Mouse (Mus musculus) CH12.LX (cell line): ENCODE data around the gene Nup35. TPM values are rescaled to one million over a fixed set of nuclear protein-coding genes. Genes with fewer than 3 reads are reported as not detected.

Experiments
- DNase-seq: peaks from one replicate; pipeline ENCODE4 v3.0.0-alpha.2; 2013; ENCODE audit errors: extremely low read depth
- H3K27ac ChIP-seq: 2 replicates; pipeline ENCODE4 v1.5.1; 2012; ENCODE audit warnings: low read depth, mild to moderate bottlenecking, control low read depth, moderate library complexity; ENCODE audit not compliant: insufficient read depth
- H3K27me3 ChIP-seq: replicated peaks from 2 replicates; pipeline ENCODE3; 2012; ENCODE audit warnings: inconsistent platforms
- H3K36me3 ChIP-seq, 2 experiments: replicated peaks in 1 of 2; 2 replicates each; pipeline versions ENCODE3 to v1.6.1; 2012; ENCODE audit warnings: inconsistent platforms in 1 of 2, low read length in 1 of 2, mild to moderate bottlenecking in 1 of 2, mixed read lengths in 1 of 2, moderate library complexity in 1 of 2; ENCODE audit not compliant: control insufficient read depth in 1 of 2, insufficient read depth in 1 of 2
- H3K4me1 ChIP-seq, 2 experiments: 2 replicates each; pipeline ENCODE4 v1.6.1; 2012; ENCODE audit warnings: inconsistent platforms in 1 of 2, moderate library complexity in 1 of 2; ENCODE audit not compliant: insufficient read depth in 2 of 2, control insufficient read depth in 1 of 2
- H3K4me2 ChIP-seq: 2 replicates; pipeline ENCODE4 v1.6.1; 2012; ENCODE audit warnings: low read depth, mild to moderate bottlenecking, control low read depth; ENCODE audit not compliant: poor library complexity, insufficient read depth, severe bottlenecking
- H3K4me3 ChIP-seq, 3 experiments: fragments of 150-350 bp in 1 of 3; sonication (generic) in 1 of 3; replicated peaks in 1 of 3; 2 replicates each; pipeline versions ENCODE3 to v1.5.1; 2011 to 2012; ENCODE audit warnings: low read depth in 2 of 3, low read length in 2 of 3, mild to moderate bottlenecking in 2 of 3, moderate library complexity in 2 of 3, control low read depth in 1 of 3, improper control_type of control experiment in 1 of 3, inconsistent platforms in 1 of 3, mixed read lengths in 1 of 3; ENCODE audit not compliant: poor library complexity in 1 of 3
- H3K79me2 ChIP-seq: replicated peaks from 2 replicates; pipeline ENCODE4 v1.6.1; 2012; ENCODE audit warnings: mild to moderate bottlenecking, moderate library complexity; ENCODE audit not compliant: control insufficient read depth, poor library complexity, insufficient read depth, severe bottlenecking; ENCODE audit errors: extremely low read depth
- H3K9ac ChIP-seq: 2 replicates; pipeline ENCODE4 v1.6.1; 2012; ENCODE audit warnings: low read depth, mild to moderate bottlenecking, control low read depth, moderate library complexity; ENCODE audit not compliant: insufficient read depth
- H3K9me3 ChIP-seq: replicated peaks from 2 replicates; pipeline ENCODE3; 2012; ENCODE audit warnings: low read length, inconsistent platforms, mixed read lengths
- BHLHE40 ChIP-seq: IDR thresholded peaks from 2 replicates; pipeline ENCODE4 v1.6.1; 2011; ENCODE audit warnings: mild to moderate bottlenecking, low read depth, low read length, improper control_type of control experiment
- CHD2 ChIP-seq: IDR thresholded peaks from 2 replicates; pipeline ENCODE4 v1.6.1; 2011; ENCODE audit warnings: low read length, improper control_type of control experiment
- CTCF ChIP-seq, 2 experiments: IDR thresholded peaks in 1 of 2; conservative IDR thresholded peaks in 1 of 2; 2 replicates each; pipeline ENCODE4 v1.5.1; 2011 to 2012; ENCODE audit warnings: low read depth in 2 of 2, low read length in 2 of 2, improper control_type of control experiment in 1 of 2, inconsistent platforms in 1 of 2, mild to moderate bottlenecking in 1 of 2, moderate library complexity in 1 of 2
- ELF1 ChIP-seq: IDR thresholded peaks from 2 replicates; pipeline ENCODE4 v1.6.1; 2014; ENCODE audit warnings: low read depth, mild to moderate bottlenecking, inconsistent platforms, low read length, improper control_type of control experiment
- ETS1 ChIP-seq: conservative IDR thresholded peaks from 2 replicates; pipeline ENCODE4 v1.6.1; 2012; ENCODE audit warnings: low read depth, mild to moderate bottlenecking, inconsistent platforms, low read length, improper control_type of control experiment, moderate library complexity
- IRF4 ChIP-seq: IDR thresholded peaks from 2 replicates; pipeline ENCODE4 v1.6.1; 2014; ENCODE audit warnings: low read depth, mild to moderate bottlenecking, inconsistent platforms, low read length, improper control_type of control experiment
- JUND ChIP-seq: conservative IDR thresholded peaks from 2 replicates; pipeline ENCODE4 v1.6.1; 2011; ENCODE audit warnings: low read depth, low read length, improper control_type of control experiment
- MAZ ChIP-seq: IDR thresholded peaks from 2 replicates; pipeline ENCODE4 v1.6.1; 2012; ENCODE audit warnings: low read depth, mild to moderate bottlenecking, inconsistent platforms, low read length, improper control_type of control experiment, moderate library complexity
- MXI1 ChIP-seq: IDR thresholded peaks from 2 replicates; pipeline ENCODE4 v1.6.1; 2011; ENCODE audit warnings: mild to moderate bottlenecking, low read depth, low read length, improper control_type of control experiment
- RAD21 ChIP-seq: IDR thresholded peaks from 2 replicates; pipeline ENCODE4 v1.6.1; 2011; ENCODE audit warnings: low read depth, mild to moderate bottlenecking, low read length, improper control_type of control experiment, moderate library complexity
- SMC3 ChIP-seq: IDR thresholded peaks from 2 replicates; pipeline ENCODE4 v1.6.1; 2011; ENCODE audit warnings: low read depth, low read length, improper control_type of control experiment
- TCF12 ChIP-seq: IDR thresholded peaks from 2 replicates; pipeline ENCODE4 v1.6.1; 2014; ENCODE audit warnings: low read depth, mild to moderate bottlenecking, inconsistent platforms, low read length, improper control_type of control experiment
- UBTF ChIP-seq: IDR thresholded peaks from 2 replicates; pipeline ENCODE4 v1.6.1; 2012; ENCODE audit warnings: low read depth, mild to moderate bottlenecking, inconsistent platforms, low read length, improper control_type of control experiment, moderate library complexity
- USF2 ChIP-seq: conservative IDR thresholded peaks from 2 replicates; pipeline ENCODE4 v1.6.1; 2011; ENCODE audit warnings: low read depth, low read length, improper control_type of control experiment
- ZC3H11A ChIP-seq: IDR thresholded peaks from 2 replicates; pipeline ENCODE4 v1.6.1; 2012; ENCODE audit warnings: low read depth, mild to moderate bottlenecking, inconsistent platforms, low read length, improper control_type of control experiment
- ZKSCAN1 ChIP-seq: IDR thresholded peaks from 2 replicates; pipeline ENCODE4 v1.6.1; 2012; ENCODE audit warnings: low read depth, inconsistent platforms, low read length, improper control_type of control experiment, borderline replicate concordance
- dilution Hi-C: fragments of 300-500 bp; cut with MboI; formaldehyde crosslinking; loops from 2 replicates; pipeline ENCODE4 v1.14.3; 2020; ENCODE audit warnings: low sequenced_read_pairs; ENCODE audit not compliant: extremely low pct_unique_long_range_greater_than_20kb, extremely low pct_ligation_motif_present
- in situ Hi-C: fragments of 300-500 bp; cut with MboI; formaldehyde crosslinking; loops from 3 replicates; pipeline ENCODE4 v1.14.3; 2019; ENCODE audit warnings: low sequenced_read_pairs, low pct_ligation_motif_present, low pct_unique_long_range_greater_than_20kb, mixed read lengths
- polyA plus RNA-seq: library from polyadenylated mRNA; unstranded; fragments of >175 nt; gene quantifications from 2 replicates; pipeline ENCODE4 v1.2.1, GENCODE M21; 2012; ENCODE audit warnings: low read depth; ENCODE audit not compliant: insufficient read length
- total RNA-seq, 2 experiments: library from RNA; depleted of rRNA; stranded (reverse); fragments of 300-350 nt in 1 of 2; fragments of >200 nt in 1 of 2; gene quantifications; 2 replicates each; pipeline ENCODE4 v1.2.3; 2012 to 2014

Nup35 gene
- total and polyA plus RNA-seq, 3 experiments: 37.9 to 161 (median 53.2) TPM

- TF ChIP-seq RAD21: no peak
- no peak for TF ChIP-seq USF2
- peak; percentile 32; the same call in 1 of the 2 replicates for TF ChIP-seq TCF12
- peak; percentile 89 for TF ChIP-seq BHLHE40
- no peak for TF ChIP-seq CTCF (conservative IDR thresholded peaks at IDR 0.05 in 1 of 2, IDR thresholded peaks at IDR 0.05 in 1 of 2; ENCODE audit: low read depth in 2 of 2, low read length in 2 of 2)
- no peak for TF ChIP-seq UBTF
- no peak; the same call in 1 of the 2 replicates for TF ChIP-seq CHD2
- no peak for TF ChIP-seq ZC3H11A
- no peak for TF ChIP-seq ELF1
- peak; percentile 98 for TF ChIP-seq IRF4
- TF ChIP-seq MXI1: no peak
- no peak for TF ChIP-seq SMC3
- TF ChIP-seq MAZ: no peak
- TF ChIP-seq ETS1: peak; percentile 47; the same call in 1 of the 2 replicates
These were observed 37.7 kb upstream of the Nup35 start (continued) for GRCm38 (mm10) chr2:80579253-80579891.

GRCm38 (mm10) chr2:80580311-80580961 lies 36.6 kb upstream of the Nup35 start:
- Histone ChIP-seq H3K4me3 (peak overlapping the region; percentile 58 to 72 (median 68)), H3K9ac (peak overlapping the region; percentile 54), H3K4me1 (peaks cover 2 to 16% of the 10 kb centered on the region in 2 experiments; a peak in 3 of 4 replicates), H3K27ac (no peak overlapping the region), H3K4me2 (peak overlapping the region; percentile 59), H3K36me3 (no peaks in the 10 kb centered on the region), H3K9me3 (peaks cover 14% of the 10 kb centered on the region), H3K27me3 (peaks cover 64% of the 10 kb centered on the region), H3K79me2 (no peaks in the 10 kb centered on the region)
- TF ChIP-seq ELF1: no peak
- peak; percentile 79 for TF ChIP-seq UBTF
- TF ChIP-seq ZKSCAN1: no peak
- no peak for TF ChIP-seq JUND
- peak; percentile 22 for DNase-seq
- dilution Hi-C loops (no loop called here), in situ Hi-C loops (no loop called here)
